Mouse (Mus musculus) heart, adult 2 months (tissue): ENCODE measurements around the gene Rgs9.

Experiments used
- CTCF ChIP-seq: fragments of 200-600 bp; IDR thresholded peaks from 2 replicates; pipeline ENCODE4 v1.8.1; 2022; ENCODE audit warnings: antibody characterized with exemption, mild to moderate bottlenecking, moderate library complexity
- EP300 ChIP-seq: fragments of 200-500 bp; IDR thresholded peaks from 2 replicates; pipeline ENCODE4 v1.6.1; 2011; ENCODE audit warnings: low read depth, low read length, control low read depth; ENCODE audit not compliant: insufficient read depth
- POLR2A ChIP-seq: fragments of 200-500 bp; IDR thresholded peaks from 2 replicates; pipeline ENCODE4 v1.6.1; 2011; ENCODE audit warnings: mild to moderate bottlenecking, low read depth, low read length, control low read depth; ENCODE audit not compliant: insufficient read depth

GRCm38 (mm10) chr11:109192673-109193557 is 105.0 kb downstream of the Rgs9 start:
- no peak for TF ChIP-seq EP300
- TF ChIP-seq CTCF: peak; percentile 90
- TF ChIP-seq POLR2A: no peak
